Mouse (Mus musculus) liver, embryonic 14.5 days (tissue): ENCODE data around the gene Rdh19. TPM values are rescaled to one million over a fixed set of nuclear protein-coding genes. Genes with fewer than 3 reads are reported as not detected.
"Not testable (repeated sequence)": the region's sequence is repeated elsewhere in the genome, so short reads cannot be mapped to it uniquely, and the experiment has no call there.

Experiments
- ATAC-seq: fragments of 200-750 bp; cut with Nextera tagmentation; 2 replicates; pipeline ENCODE4 v1.8.0; 2017; ENCODE audit warnings: moderate number of reproducible peaks, mild to moderate bottlenecking, moderate library complexity; ENCODE audit not compliant: insufficient read depth
- DNase-seq, 3 experiments: peaks; one replicate each; pipeline ENCODE4 v3.0.0-alpha.2; 2012 to 2013; ENCODE audit warnings: low read depth in 3 of 3, low spot score in 3 of 3
- H3K27ac ChIP-seq: fragments of 300-500 bp; sonication (generic); 2 replicates; pipeline ENCODE4 v1.5.1; 2014; ENCODE audit warnings: moderate library complexity, mild to moderate bottlenecking, control low read depth, inconsistent platforms
- H3K27me3 ChIP-seq: fragments of 300-500 bp; sonication (generic); 2 replicates; pipeline ENCODE4 v1.6.1; 2014; ENCODE audit warnings: mild to moderate bottlenecking, low read length, moderate library complexity; ENCODE audit not compliant: control insufficient read depth, insufficient read depth
- H3K36me3 ChIP-seq: fragments of 300-500 bp; sonication (generic); replicated peaks from 2 replicates; pipeline ENCODE4 v1.6.1; 2014; ENCODE audit warnings: low read depth; ENCODE audit not compliant: control insufficient read depth, insufficient read depth
- H3K4me1 ChIP-seq, 2 experiments: fragments of 200-500 bp in 1 of 2; fragments of 300-500 bp in 1 of 2; sonication (generic) in 1 of 2; replicated peaks; 2 replicates each; pipeline ENCODE4 v1.6.1; 2012 to 2014; ENCODE audit warnings: antibody characterized with exemption in 1 of 2, inconsistent platforms in 1 of 2, low read length in 1 of 2; ENCODE audit not compliant: control insufficient read depth in 2 of 2, insufficient read depth in 2 of 2
- H3K4me2 ChIP-seq: fragments of 300-500 bp; sonication (generic); 2 replicates; pipeline ENCODE4 v1.6.1; 2014; ENCODE audit warnings: low read depth, mild to moderate bottlenecking, control low read depth, moderate library complexity
- H3K4me3 ChIP-seq, 2 experiments: fragments of 200-500 bp in 1 of 2; fragments of 300-500 bp in 1 of 2; sonication (generic) in 1 of 2; 2 replicates each; pipeline ENCODE4 v1.5.1; 2012 to 2014; ENCODE audit warnings: low read depth in 2 of 2, low read length in 2 of 2, mild to moderate bottlenecking in 2 of 2, control low read depth in 1 of 2, inconsistent platforms in 1 of 2, moderate library complexity in 1 of 2; ENCODE audit not compliant: insufficient read depth in 1 of 2
- H3K9ac ChIP-seq: fragments of 300-500 bp; sonication (generic); replicated peaks from 2 replicates; pipeline ENCODE4 v1.6.1; 2014; ENCODE audit warnings: mild to moderate bottlenecking, control low read depth, moderate library complexity
- H3K9me3 ChIP-seq: fragments of 300-500 bp; sonication (generic); 2 replicates; pipeline ENCODE4 v1.6.1; 2016; ENCODE audit warnings: low read length, mixed read lengths; ENCODE audit not compliant: control insufficient read depth
- CTCF ChIP-seq: IDR thresholded peaks from 2 replicates; pipeline ENCODE4 v1.5.1; 2016; ENCODE audit warnings: antibody characterized with exemption, low read depth, control low read depth
- EP300 ChIP-seq: IDR thresholded peaks from 2 replicates; pipeline ENCODE4 v1.6.1; 2016; ENCODE audit warnings: antibody characterized with exemption, low read depth
- WGBS: fragments of 180-500 bp; shearing (Covaris S2); extraction: QIAGEN DNeasy Blood & Tissue Kit; methylation state at CpG from one replicate; pipeline ENCODE4 v1.1.7; 2014; ENCODE audit not compliant: insufficient replicate concordance; 5-methylcytosine and 5-hydroxymethylcytosine counted together
- polyA plus RNA-seq, 2 experiments: library from polyadenylated mRNA; depleted of rRNA in 1 of 2; stranded (reverse) in 1 of 2; unstranded in 1 of 2; fragments of >200 nt; fragmentation: Nextera tagmentation in 1 of 2; extraction: Ambion mirVana in 1 of 2; gene quantifications; 2 replicates each; pipeline versions ENCODE4 v1.2.1 to v1.2.3; 2012 to 2014

Gene Rdh19
- polyA plus RNA-seq, 2 experiments: 0.03 TPM; not detected in 1

GRCm38 (mm10) chr10:127888605-127889004 lies 38.9 kb downstream of the Rdh19 start, which contains the start of gene Rdh7:
Gene Rdh7 (minus strand): TSS chr10:127888817.
- H3K4me1 ChIP-seq: 0 out of 4 replicates have a peak, but pooled peaks cover 0 to 3% of the 10 kb centered on the region in 2 experiments
- no peak within 1 kb of the TSS for H3K4me3 ChIP-seq
- no peaks in the 10 kb centered on the region for H3K9me3 ChIP-seq
- no peak within 1 kb of the TSS for H3K9ac ChIP-seq
- TF ChIP-seq EP300 (no peak), CTCF (no peak)
- no peak within 1 kb of the TSS for H3K4me2 ChIP-seq
- H3K27me3 ChIP-seq: no peaks in the 10 kb centered on the region
- no peaks in the 10 kb centered on the region for H3K36me3 ChIP-seq
- DNase-seq (no peak), ATAC-seq (no peak)
- no peak within 1 kb of the TSS for H3K27ac ChIP-seq

GRCm38 (mm10) chr10:127891481-127891880 lies 41.8 kb downstream of the Rdh19 start:
- DNase-seq (no peak), ATAC-seq (no peak)
- Histone ChIP-seq H3K27ac (no peak overlapping the region), H3K4me2 (no peak overlapping the region), H3K9ac (no peak overlapping the region), H3K4me3 (no peak overlapping the region), H3K36me3 (no peaks in the 10 kb centered on the region), H3K27me3 (no peaks in the 10 kb centered on the region), H3K9me3 (no peaks in the 10 kb centered on the region), H3K4me1 (peaks cover 0 to 14% of the 10 kb centered on the region in 2 experiments; a peak in 2 of 4 replicates)
- WGBS: 46% methylated on average over 1 of the region's 1 CpGs
- TF ChIP-seq CTCF (no peak), EP300 (no peak)

GRCm38 (mm10) chr10:127893163-127894022 lies 43.7 kb downstream of the Rdh19 start:
- H3K27ac ChIP-seq, H3K4me3 ChIP-seq, H3K36me3 ChIP-seq, H3K27me3 ChIP-seq, DNase-seq, H3K9ac ChIP-seq, H3K9me3 ChIP-seq, H3K4me2 ChIP-seq: not testable (repeated sequence)
- peaks cover 0 to 14% of the 10 kb centered on the region in 2 experiments; a peak in 2 of 4 replicates for H3K4me1 ChIP-seq
- 33% methylated on average over 5 of the region's 5 CpGs for WGBS
- peak; percentile 59; the same call in 1 of the 2 replicates for ATAC-seq

- TF ChIP-seq EP300 (no peak), CTCF (no peak)
- no peaks in the 10 kb centered on the region for H3K27me3 ChIP-seq
- DNase-seq (no peak), ATAC-seq (no peak)
- no peak overlapping the region for H3K9ac ChIP-seq
- H3K4me2 ChIP-seq: no peak overlapping the region
- H3K36me3 ChIP-seq: no peaks in the 10 kb centered on the region
- no peak overlapping the region for H3K27ac ChIP-seq
- H3K4me3 ChIP-seq: no peak overlapping the region
- WGBS: 41% methylated on average over 5 of the region's 5 CpGs
- peaks cover 0 to 12% of the 10 kb centered on the region in 2 experiments; a peak in 2 of 4 replicates for H3K4me1 ChIP-seq
- H3K9me3 ChIP-seq: no peaks in the 10 kb centered on the region
Observed at GRCm38 (mm10) chr10:127896705-127897104, 47.0 kb downstream of the Rdh19 start.

- H3K4me2 ChIP-seq: no peak overlapping the region
- TF ChIP-seq CTCF (no peak), EP300 (no peak)
- H3K9me3 ChIP-seq: no peaks in the 10 kb centered on the region
- 62% methylated on average over 3 of the region's 3 CpGs for WGBS
- H3K27ac ChIP-seq: no peak overlapping the region
- ATAC-seq (no peak), DNase-seq (no peak)
- no peak overlapping the region for H3K4me3 ChIP-seq
- peaks cover 0 to 12% of the 10 kb centered on the region in 2 experiments; a peak in 2 of 4 replicates for H3K4me1 ChIP-seq
- H3K27me3 ChIP-seq: no peaks in the 10 kb centered on the region
- no peaks in the 10 kb centered on the region for H3K36me3 ChIP-seq
- H3K9ac ChIP-seq: no peak overlapping the region
Observed at GRCm38 (mm10) chr10:127897506-127897905, 47.8 kb downstream of the Rdh19 start.
